Mouse (Mus musculus) heart, adult 2 months (tissue): ENCODE measurements around the gene Clybl.

Experiments
- CTCF ChIP-seq: fragments of 200-600 bp; IDR thresholded peaks from 2 replicates; pipeline ENCODE4 v1.8.1; 2022; ENCODE audit warnings: antibody characterized with exemption, mild to moderate bottlenecking, moderate library complexity
- EP300 ChIP-seq: fragments of 200-500 bp; IDR thresholded peaks from 2 replicates; pipeline ENCODE4 v1.6.1; 2011; ENCODE audit warnings: low read depth, low read length, control low read depth; ENCODE audit not compliant: insufficient read depth
- POLR2A ChIP-seq: fragments of 200-500 bp; IDR thresholded peaks from 2 replicates; pipeline ENCODE4 v1.6.1; 2011; ENCODE audit warnings: mild to moderate bottlenecking, low read depth, low read length, control low read depth; ENCODE audit not compliant: insufficient read depth

GRCm38 (mm10) chr14:122265214-122265613 lies 83.7 kb downstream of the Clybl start:
- TF ChIP-seq CTCF (no peak), POLR2A (no peak), EP300 (no peak)
